In genomic region chr9:25251611-25252282, GRCm38 (mm10) we compare ENCODE assay signal across 8 mouse cellular contexts. TPM values are rescaled to one million over a fixed set of nuclear protein-coding genes. Genes with fewer than 3 reads are reported as not detected.
DNase-seq lines count a peak whose midpoint lies in the region; ATAC-seq lines count a peak whose summit lies in the region.

No protein-coding gene starts in this region.

- peak overlapping the region; percentile 99 for H3K9ac ChIP-seq in hindbrain, embryonic 16.5 days (ENCODE audit: low read depth, low read length)

- H3K4me3 ChIP-seq in hindbrain, embryonic 16.5 days (ENCODE audit: low read length): peak overlapping the region; percentile 100

- no peaks in the 10 kb centered on the region for H3K27me3 ChIP-seq in hindbrain, embryonic 16.5 days (replicated peaks; ENCODE audit: control insufficient read depth, insufficient read depth, low read length)

- no peaks in the 10 kb centered on the region for H3K9me3 ChIP-seq in hindbrain, embryonic 16.5 days (ENCODE audit: control insufficient read depth, low read length)

- H3K27ac ChIP-seq in hindbrain, embryonic 16.5 days (ENCODE audit: low read depth, low read length): peak overlapping the region; percentile 100

- peak overlapping the region; percentile 77 for H3K4me2 ChIP-seq in hindbrain, embryonic 16.5 days (ENCODE audit: low read length)

- under 1% methylated on average over 41 of the region's 41 CpGs for WGBS in hindbrain, embryonic 16.5 days

- H3K4me1 ChIP-seq in hindbrain, embryonic 16.5 days (ENCODE audit: control insufficient read depth, insufficient read depth, low read depth, low read length): peaks cover 22% of the 10 kb centered on the region

- H3K36me3 ChIP-seq in hindbrain, embryonic 16.5 days (ENCODE audit: control insufficient read depth, insufficient read depth, low read length): no peaks in the 10 kb centered on the region

- ATAC-seq in hindbrain, embryonic 16.5 days: peak; percentile 91

- peak; percentile 99 for DNase-seq in heart, adult 11 months
- no peak for DNase-seq in heart, adult 8-10 months (ENCODE audit: low spot score)
- DNase-seq in cerebellum, postnatal 4 days (ENCODE audit: low spot score in 2 of 2): peak; percentile 83 to 88
- DNase-seq in frontal cortex, postnatal 25 days (ENCODE audit: low spot score in 2 of 2): peak; percentile 86 to 89
- DNase-seq in left cerebral cortex, adult 11 months (ENCODE audit: low spot score): peak; percentile 85
- DNase-seq in lung, postnatal 4 days: peak; percentile 93 to 94
- peak; percentile 93 for DNase-seq in right cerebral cortex, adult 18-20 months

RNA-seq across cellular contexts. Expression of gene Sept7, which starts 0.5 kb away (rescaled TPM):
- total RNA-seq in heart, adult 8-10 months (2022): 100 to 1,000 TPM in 3 of 4 experiments, 10 to 100 TPM in 1; 97.5 to 117 (median 108) TPM
- 247 and 264 TPM in 2 replicates for polyA plus RNA-seq in hindbrain, embryonic 16.5 days (2015; fragmentation: Nextera tagmentation; extraction: Ambion mirVana)
